Mouse (Mus musculus): ENCODE data around the gene Mdm4.
"Not testable (repeated sequence)": the region's sequence is repeated elsewhere in the genome, so short reads cannot be mapped to it uniquely, and the experiment has no call there.

DNA sequence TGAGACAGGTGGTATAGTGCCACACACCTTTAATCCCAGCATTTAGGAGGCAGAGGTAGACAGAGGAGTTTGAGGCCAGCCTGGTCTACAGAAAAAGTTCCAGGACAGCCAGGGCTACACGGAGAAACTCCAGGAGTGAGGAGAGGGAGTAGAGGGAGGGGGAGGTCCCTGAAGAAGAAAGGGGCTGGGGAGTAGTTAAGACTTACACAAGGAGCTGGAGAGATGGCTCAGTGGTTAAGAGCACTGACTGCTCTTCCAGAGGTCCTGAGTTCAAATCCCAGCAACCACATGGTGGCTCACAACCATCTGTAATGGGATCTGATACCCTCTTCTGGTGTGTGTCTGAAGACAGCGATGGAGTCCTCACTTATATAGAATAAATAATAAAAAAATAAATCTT is 8.4 kb downstream of the Mdm4 start:
- TF ChIP-seq CTCF (IDR thresholded peaks at IDR 0.05; ENCODE audit: control insufficient read depth, insufficient read depth, insufficient read length); MAX (IDR thresholded peaks at IDR 0.05): not testable (repeated sequence)

Data from C2C12 (cell line).